Mouse (Mus musculus): Measurements from ENCODE around the gene Slc17a5. TPM values are rescaled to one million over a fixed set of nuclear protein-coding genes. Genes with fewer than 3 reads are reported as not detected.
A peak's percentile ranks its signal among the peaks of the same experiment; 100 is the strongest.
"Not testable (repeated sequence)": the region's sequence is repeated elsewhere in the genome, so short reads cannot be mapped to it uniquely, and the experiment has no call there.

Gene Slc17a5
- polyA plus RNA-seq, 1 experiment, result 2.9 TPM

- Histone ChIP-seq H3K4me3 (replicated peaks) (no peak overlapping the region), H3K9me3 (peaks cover 3% of the 10 kb centered on the region; the same call in 1 of the 2 replicates), H3K27me3 (replicated peaks) (peaks cover 26% of the 10 kb centered on the region), H3K36me3 (replicated peaks; ENCODE audit: low read length) (no peaks in the 10 kb centered on the region), H3K4me1 (peaks cover 30% of the 10 kb centered on the region)
- TF ChIP-seq GATA1 (IDR thresholded peaks at IDR 0.05; ENCODE audit: borderline replicate concordance, low read length), result no peak
- no peak for TF ChIP-seq FLI1 (IDR thresholded peaks at IDR 0.05; ENCODE audit: low read length)
Observed at GRCm38 (mm10) chr9:78525451-78526135, 62.2 kb downstream of the Slc17a5 start.

GRCm38 (mm10) chr9:78521689-78522088 is 66.2 kb downstream of the Slc17a5 start:
- Histone ChIP-seq H3K4me1 (peaks cover 21% of the 10 kb centered on the region), H3K27me3 (replicated peaks) (peaks cover 32% of the 10 kb centered on the region), H3K9me3 (peaks cover 3% of the 10 kb centered on the region; the same call in 1 of the 2 replicates), H3K36me3 (replicated peaks; ENCODE audit: low read length) (no peaks in the 10 kb centered on the region), H3K4me3 (replicated peaks) (peak overlapping the region; percentile 65)
- TF ChIP-seq FLI1 (IDR thresholded peaks at IDR 0.05; ENCODE audit: low read length) (no peak), GATA1 (IDR thresholded peaks at IDR 0.05; ENCODE audit: borderline replicate concordance, low read length) (no peak)

- no peaks in the 10 kb centered on the region for H3K36me3 ChIP-seq (replicated peaks; ENCODE audit: low read length)
- peaks cover 32% of the 10 kb centered on the region for H3K27me3 ChIP-seq (replicated peaks)
- peaks cover 23% of the 10 kb centered on the region for H3K4me1 ChIP-seq
- H3K4me3 ChIP-seq (replicated peaks), result peak overlapping the region; percentile 65
- H3K9me3 ChIP-seq, result peaks cover 3% of the 10 kb centered on the region; the same call in 1 of the 2 replicates
- TF ChIP-seq GATA1 (IDR thresholded peaks at IDR 0.05; ENCODE audit: borderline replicate concordance, low read length) (no peak), FLI1 (IDR thresholded peaks at IDR 0.05; ENCODE audit: low read length) (no peak)
Observed at GRCm38 (mm10) chr9:78520780-78521601, 66.8 kb downstream of the Slc17a5 start.

- TF ChIP-seq FLI1 (IDR thresholded peaks at IDR 0.05; ENCODE audit: low read length) (no peak), GATA1 (IDR thresholded peaks at IDR 0.05; ENCODE audit: borderline replicate concordance, low read length) (no peak)
- H3K4me3 ChIP-seq (replicated peaks), result peak overlapping the region; percentile 13
Observed at GRCm38 (mm10) chr9:78520127-78520779, 67.6 kb downstream of the Slc17a5 start.

GRCm38 (mm10) chr9:78517237-78517636 is 70.6 kb downstream of the Slc17a5 start:
- peaks cover 38% of the 10 kb centered on the region for H3K4me1 ChIP-seq

More at GRCm38 (mm10) chr9:78520127-78520779, 67.6 kb downstream of the Slc17a5 start:
- peaks cover 25% of the 10 kb centered on the region for H3K4me1 ChIP-seq
- H3K27me3 ChIP-seq (replicated peaks), result peaks cover 29% of the 10 kb centered on the region
- H3K9me3 ChIP-seq, result peaks cover 3% of the 10 kb centered on the region; the same call in 1 of the 2 replicates
- no peaks in the 10 kb centered on the region for H3K36me3 ChIP-seq (replicated peaks; ENCODE audit: low read length)

GRCm38 (mm10) chr9:78516125-78516524 is 71.7 kb downstream of the Slc17a5 start:
- Histone ChIP-seq H3K4me3 (replicated peaks) (no peak overlapping the region), H3K4me1 (peaks cover 31% of the 10 kb centered on the region), H3K36me3 (replicated peaks; ENCODE audit: low read length) (no peaks in the 10 kb centered on the region), H3K27me3 (replicated peaks) (peaks cover 12% of the 10 kb centered on the region), H3K9me3 (peaks cover 4% of the 10 kb centered on the region)
- TF ChIP-seq FLI1 (IDR thresholded peaks at IDR 0.05; ENCODE audit: low read length) (no peak), GATA1 (IDR thresholded peaks at IDR 0.05; ENCODE audit: borderline replicate concordance, low read length) (no peak)

More at GRCm38 (mm10) chr9:78517237-78517636, 70.6 kb downstream of the Slc17a5 start:
- peaks cover 19% of the 10 kb centered on the region for H3K27me3 ChIP-seq (replicated peaks)
- not testable (repeated sequence) for H3K9me3 ChIP-seq; H3K36me3 ChIP-seq (replicated peaks; ENCODE audit: low read length); H3K4me3 ChIP-seq (replicated peaks)

- TF ChIP-seq FLI1 (IDR thresholded peaks at IDR 0.05; ENCODE audit: low read length) (no peak), GATA1 (IDR thresholded peaks at IDR 0.05; ENCODE audit: borderline replicate concordance, low read length) (no peak)
- H3K4me3 ChIP-seq (replicated peaks), result no peak overlapping the region
Observed at GRCm38 (mm10) chr9:78514681-78515080, 73.2 kb downstream of the Slc17a5 start.

GRCm38 (mm10) chr9:78513776-78514500 is 73.9 kb downstream of the Slc17a5 start:
- Histone ChIP-seq H3K9me3 (peaks cover 4% of the 10 kb centered on the region), H3K4me1 (peaks cover 23% of the 10 kb centered on the region), H3K27me3 (replicated peaks) (no peaks in the 10 kb centered on the region), H3K36me3 (replicated peaks; ENCODE audit: low read length) (no peaks in the 10 kb centered on the region), H3K4me3 (replicated peaks) (no peak overlapping the region)
- TF ChIP-seq FLI1 (IDR thresholded peaks at IDR 0.05; ENCODE audit: low read length) (no peak), GATA1 (IDR thresholded peaks at IDR 0.05; ENCODE audit: borderline replicate concordance, low read length) (no peak)

More at GRCm38 (mm10) chr9:78514681-78515080, 73.2 kb downstream of the Slc17a5 start:
- Histone ChIP-seq H3K4me1 (peaks cover 23% of the 10 kb centered on the region), H3K9me3 (peaks cover 4% of the 10 kb centered on the region), H3K27me3 (replicated peaks) (no peaks in the 10 kb centered on the region), H3K36me3 (replicated peaks; ENCODE audit: low read length) (no peaks in the 10 kb centered on the region)

- no peak overlapping the region for H3K4me3 ChIP-seq (replicated peaks)
- H3K9me3 ChIP-seq, result peaks cover 4% of the 10 kb centered on the region
- peaks cover 2% of the 10 kb centered on the region for H3K27me3 ChIP-seq (replicated peaks)
- TF ChIP-seq GATA1 (IDR thresholded peaks at IDR 0.05; ENCODE audit: borderline replicate concordance, low read length) (no peak), FLI1 (IDR thresholded peaks at IDR 0.05; ENCODE audit: low read length) (no peak)
- peaks cover 22% of the 10 kb centered on the region for H3K4me1 ChIP-seq
- no peaks in the 10 kb centered on the region for H3K36me3 ChIP-seq (replicated peaks; ENCODE audit: low read length)
Observed at GRCm38 (mm10) chr9:78511705-78512104, 76.1 kb downstream of the Slc17a5 start.
